Mouse (Mus musculus): ENCODE results near the gene Crebrf. TPM values are rescaled to one million over a fixed set of nuclear protein-coding genes. Genes with fewer than 3 reads are reported as not detected.

The Crebrf gene
- total and polyA plus RNA-seq, 2 experiments from 2014 or later, result 10.2 to 18.5 TPM

- ATAC-seq (ENCODE audit: low FRiP score) (no peak), DNase-seq (ENCODE audit: low spot score) (no peak)
- Histone ChIP-seq H3K27me3 (ENCODE audit: insufficient read depth, low read length) (no peaks in the 10 kb centered on the region), H3K27ac (ENCODE audit: low read depth, low read length) (no peak overlapping the region; the same call in 1 of the 2 replicates), H3K4me1 (ENCODE audit: insufficient read depth, low read length) (no peaks in the 10 kb centered on the region), H3K4me2 (ENCODE audit: low read depth, low read length, poor library complexity, severe bottlenecking) (no peak overlapping the region), H3K9ac (replicated peaks; ENCODE audit: low read length, poor library complexity, severe bottlenecking) (no peak overlapping the region), H3K9me3 (ENCODE audit: low read length) (no peaks in the 10 kb centered on the region), H3K36me3 (ENCODE audit: insufficient read depth, low read length) (no peaks in the 10 kb centered on the region), H3K4me3 (ENCODE audit: low read depth, low read length) (no peak overlapping the region)
- TF ChIP-seq CTCF (IDR thresholded peaks at IDR 0.05), result no peak
- 72% methylated on average over 5 of the region's 5 CpGs for WGBS
Observed at GRCm38 (mm10) chr17:26690236-26690635, 25.2 kb upstream of the Crebrf start.

DNA sequence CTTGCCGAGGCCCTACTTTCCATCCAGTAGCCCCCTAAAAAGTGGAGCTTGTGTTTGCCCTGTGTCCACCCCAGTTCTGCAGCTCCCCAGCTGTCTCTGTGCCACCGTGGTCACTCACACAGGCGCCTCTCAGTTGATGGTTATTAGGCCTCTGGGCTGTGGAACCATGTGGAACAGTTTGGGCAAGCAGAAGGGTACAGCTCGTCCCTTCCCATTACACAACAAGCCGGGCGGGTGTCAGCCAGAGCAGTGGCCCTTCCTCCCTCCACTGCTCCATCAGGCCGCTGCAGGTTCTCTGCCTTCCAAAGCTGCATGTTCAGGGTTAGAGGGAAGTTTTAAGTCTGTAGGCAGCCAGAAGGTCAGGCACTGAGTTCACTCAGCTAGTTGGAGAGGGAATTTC is 24.3 kb upstream of the Crebrf start:
- Histone ChIP-seq H3K36me3 (ENCODE audit: insufficient read depth, low read length) (no peaks in the 10 kb centered on the region), H3K27me3 (ENCODE audit: insufficient read depth, low read length) (no peaks in the 10 kb centered on the region), H3K9ac (replicated peaks; ENCODE audit: low read length, poor library complexity, severe bottlenecking) (no peak overlapping the region), H3K4me1 (ENCODE audit: insufficient read depth, low read length) (no peaks in the 10 kb centered on the region), H3K4me2 (ENCODE audit: low read depth, low read length, poor library complexity, severe bottlenecking) (no peak overlapping the region), H3K4me3 (ENCODE audit: low read depth, low read length) (no peak overlapping the region), H3K9me3 (ENCODE audit: low read length) (no peaks in the 10 kb centered on the region), H3K27ac (ENCODE audit: low read depth, low read length) (no peak overlapping the region)
- no peak for ATAC-seq (ENCODE audit: low FRiP score)
- WGBS, result 87% methylated on average over 7 of the region's 7 CpGs
- no peak for DNase-seq (ENCODE audit: low spot score)
- TF ChIP-seq CTCF (IDR thresholded peaks at IDR 0.05), result no peak

DNA sequence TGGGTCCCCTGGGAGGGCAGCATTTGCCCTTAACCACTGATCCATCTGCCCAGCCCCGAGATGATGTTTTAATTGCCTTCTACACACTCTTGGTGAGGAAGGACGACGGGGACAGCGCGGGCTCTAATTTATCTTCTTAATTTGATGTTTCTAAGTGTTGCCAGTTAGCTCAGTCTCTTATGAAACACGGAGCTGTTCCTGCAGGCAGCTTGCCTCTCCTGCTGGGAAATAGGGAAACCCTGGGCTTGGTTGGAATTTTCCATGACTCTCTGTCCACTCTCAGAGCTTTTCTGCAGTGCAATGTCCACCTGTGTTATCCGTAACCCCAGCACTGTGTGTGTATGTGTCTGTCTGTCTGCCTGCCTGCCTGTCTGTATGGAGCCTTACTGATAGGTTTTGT is 22.0 kb upstream of the Crebrf start:
- 86% methylated on average over 7 of the region's 7 CpGs for WGBS
- no peak overlapping the region for H3K4me3 ChIP-seq (ENCODE audit: low read depth, low read length)
- no peak overlapping the region for H3K27ac ChIP-seq (ENCODE audit: low read depth, low read length)
- no peaks in the 10 kb centered on the region for H3K4me1 ChIP-seq (ENCODE audit: insufficient read depth, low read length)
- no peaks in the 10 kb centered on the region for H3K27me3 ChIP-seq (ENCODE audit: insufficient read depth, low read length)
- ATAC-seq (ENCODE audit: low FRiP score), result no peak
- no peak for TF ChIP-seq CTCF (IDR thresholded peaks at IDR 0.05)
- H3K9ac ChIP-seq (replicated peaks; ENCODE audit: low read length, poor library complexity, severe bottlenecking), result no peak overlapping the region
- no peaks in the 10 kb centered on the region for H3K9me3 ChIP-seq (ENCODE audit: low read length)
- peaks cover 12% of the 10 kb centered on the region for H3K36me3 ChIP-seq (ENCODE audit: insufficient read depth, low read length)
- DNase-seq (ENCODE audit: low spot score), result no peak
- no peak overlapping the region for H3K4me2 ChIP-seq (ENCODE audit: low read depth, low read length, poor library complexity, severe bottlenecking)

DNA sequence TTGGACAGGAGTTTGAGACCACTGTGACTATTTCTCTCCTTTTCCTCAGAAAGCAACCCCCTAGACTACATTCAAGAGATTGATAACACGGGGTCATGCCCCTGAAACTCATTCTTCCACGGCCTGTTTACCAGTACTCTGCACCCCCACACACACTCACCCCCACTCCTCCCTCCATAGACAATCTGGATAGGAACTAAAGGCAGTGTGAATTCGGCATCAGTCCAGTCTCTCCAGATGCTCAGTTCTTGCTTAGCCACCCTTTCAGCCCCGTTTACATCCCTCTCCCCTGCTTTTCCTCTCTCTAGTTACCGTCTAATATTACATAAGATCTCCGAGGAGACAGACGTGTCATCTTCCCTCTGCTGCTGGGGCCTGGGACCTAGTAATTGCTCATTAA is 21.3 kb upstream of the Crebrf start:
- Histone ChIP-seq H3K36me3 (ENCODE audit: insufficient read depth, low read length) (peaks cover 18% of the 10 kb centered on the region), H3K27me3 (ENCODE audit: insufficient read depth, low read length) (no peaks in the 10 kb centered on the region), H3K4me3 (ENCODE audit: low read depth, low read length) (no peak overlapping the region), H3K4me1 (ENCODE audit: insufficient read depth, low read length) (no peaks in the 10 kb centered on the region), H3K9me3 (ENCODE audit: low read length) (no peaks in the 10 kb centered on the region), H3K9ac (replicated peaks; ENCODE audit: low read length, poor library complexity, severe bottlenecking) (no peak overlapping the region), H3K4me2 (ENCODE audit: low read depth, low read length, poor library complexity, severe bottlenecking) (no peak overlapping the region), H3K27ac (ENCODE audit: low read depth, low read length) (no peak overlapping the region)
- WGBS, result 85% methylated on average over 7 of the region's 7 CpGs
- DNase-seq (ENCODE audit: low spot score), result no peak
- no peak for ATAC-seq (ENCODE audit: low FRiP score)
- no peak for TF ChIP-seq CTCF (IDR thresholded peaks at IDR 0.05)

- TF ChIP-seq CTCF (IDR thresholded peaks at IDR 0.05), result no peak
Observed at GRCm38 (mm10) chr17:26695193-26695592, 20.3 kb upstream of the Crebrf start.

GRCm38 (mm10) chr17:26698846-26699245 is 16.6 kb upstream of the Crebrf start:
- H3K4me1 ChIP-seq (ENCODE audit: insufficient read depth, low read length), result no peaks in the 10 kb centered on the region

More at GRCm38 (mm10) chr17:26695193-26695592, 20.3 kb upstream of the Crebrf start:
- Histone ChIP-seq H3K4me2 (ENCODE audit: low read depth, low read length, poor library complexity, severe bottlenecking) (no peak overlapping the region), H3K4me3 (ENCODE audit: low read depth, low read length) (no peak overlapping the region), H3K27ac (ENCODE audit: low read depth, low read length) (no peak overlapping the region), H3K36me3 (ENCODE audit: insufficient read depth, low read length) (peaks cover 24% of the 10 kb centered on the region), H3K9ac (replicated peaks; ENCODE audit: low read length, poor library complexity, severe bottlenecking) (no peak overlapping the region), H3K9me3 (ENCODE audit: low read length) (no peaks in the 10 kb centered on the region), H3K27me3 (ENCODE audit: insufficient read depth, low read length) (no peaks in the 10 kb centered on the region), H3K4me1 (ENCODE audit: insufficient read depth, low read length) (no peaks in the 10 kb centered on the region)
- ATAC-seq (ENCODE audit: low FRiP score) (no peak), DNase-seq (ENCODE audit: low spot score) (no peak)
- 98% methylated on average over 3 of the region's 3 CpGs for WGBS

More at GRCm38 (mm10) chr17:26698846-26699245, 16.6 kb upstream of the Crebrf start:
- peaks cover 29% of the 10 kb centered on the region for H3K36me3 ChIP-seq (ENCODE audit: insufficient read depth, low read length)
- H3K4me2 ChIP-seq (ENCODE audit: low read depth, low read length, poor library complexity, severe bottlenecking), result no peak overlapping the region
- DNase-seq (ENCODE audit: low spot score) (no peak), ATAC-seq (ENCODE audit: low FRiP score) (no peak)
- TF ChIP-seq CTCF (IDR thresholded peaks at IDR 0.05), result peak; percentile 40
- H3K9ac ChIP-seq (replicated peaks; ENCODE audit: low read length, poor library complexity, severe bottlenecking), result no peak overlapping the region
- H3K9me3 ChIP-seq (ENCODE audit: low read length), result no peaks in the 10 kb centered on the region
- WGBS, result 90% methylated on average over 5 of the region's 5 CpGs
- H3K27me3 ChIP-seq (ENCODE audit: insufficient read depth, low read length), result no peaks in the 10 kb centered on the region
- H3K4me3 ChIP-seq (ENCODE audit: low read depth, low read length), result no peak overlapping the region
- H3K27ac ChIP-seq (ENCODE audit: low read depth, low read length), result no peak overlapping the region
